Mouse (Mus musculus): ENCODE measurements around the gene Tmem140. TPM values are rescaled to one million over a fixed set of nuclear protein-coding genes. Genes with fewer than 3 reads are reported as not detected.
A peak's percentile ranks its signal among the peaks of the same experiment; 100 is the strongest.

Tmem140 gene
- polyA plus RNA-seq, 1 experiment: 17.4 TPM

DNA sequence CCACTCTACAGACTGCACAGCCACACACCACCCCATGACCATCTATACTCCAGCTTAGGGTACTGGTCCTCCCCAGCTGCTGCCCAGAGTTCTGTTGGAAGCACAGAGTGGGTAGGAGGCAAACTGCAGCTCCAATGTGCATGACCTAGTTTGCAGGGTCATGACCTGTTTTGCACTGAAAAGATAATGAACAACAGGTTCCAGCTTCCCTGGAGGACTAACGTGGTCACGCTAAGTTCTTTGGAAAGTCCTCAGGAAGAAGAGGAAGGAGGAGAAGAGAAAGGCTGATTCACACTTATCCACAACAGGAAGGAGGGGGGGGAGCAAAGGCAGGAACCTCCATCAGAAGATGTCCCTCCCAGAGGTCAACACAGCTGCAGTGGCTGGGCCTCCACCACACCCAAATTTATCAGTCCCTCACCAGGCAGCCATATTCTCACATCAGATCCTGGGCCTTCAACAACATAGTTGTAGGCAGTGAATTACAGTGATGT lies 44.2 kb downstream of the Tmem140 start:
- H3K36me3 ChIP-seq (ENCODE audit: control insufficient read depth, insufficient read depth, low read length): peaks cover 21% of the 10 kb centered on the region
- no peak for DNase-seq (ENCODE audit: low read depth in 1 of 2, low spot score in 2 of 2)
- no peak overlapping the region for H3K27ac ChIP-seq (ENCODE audit: insufficient read depth, low read length)
- H3K27me3 ChIP-seq (ENCODE audit: control insufficient read depth, insufficient read depth, low read length): no peaks in the 10 kb centered on the region
- H3K4me1 ChIP-seq (ENCODE audit: control insufficient read depth, insufficient read depth, insufficient read length): peaks cover 14% of the 10 kb centered on the region
- no peak for TF ChIP-seq POLR2A (IDR thresholded peaks at IDR 0.05; ENCODE audit: low read depth, low read length)
- TF ChIP-seq CTCF (IDR thresholded peaks at IDR 0.05; ENCODE audit: extremely low read depth, insufficient read depth, insufficient read length, insufficient replicate concordance): no peak
- WGBS: 78% methylated on average over 2 of the region's 2 CpGs
- no peak overlapping the region for H3K4me3 ChIP-seq (ENCODE audit: extremely low read depth, insufficient read depth, insufficient read length)

DNA sequence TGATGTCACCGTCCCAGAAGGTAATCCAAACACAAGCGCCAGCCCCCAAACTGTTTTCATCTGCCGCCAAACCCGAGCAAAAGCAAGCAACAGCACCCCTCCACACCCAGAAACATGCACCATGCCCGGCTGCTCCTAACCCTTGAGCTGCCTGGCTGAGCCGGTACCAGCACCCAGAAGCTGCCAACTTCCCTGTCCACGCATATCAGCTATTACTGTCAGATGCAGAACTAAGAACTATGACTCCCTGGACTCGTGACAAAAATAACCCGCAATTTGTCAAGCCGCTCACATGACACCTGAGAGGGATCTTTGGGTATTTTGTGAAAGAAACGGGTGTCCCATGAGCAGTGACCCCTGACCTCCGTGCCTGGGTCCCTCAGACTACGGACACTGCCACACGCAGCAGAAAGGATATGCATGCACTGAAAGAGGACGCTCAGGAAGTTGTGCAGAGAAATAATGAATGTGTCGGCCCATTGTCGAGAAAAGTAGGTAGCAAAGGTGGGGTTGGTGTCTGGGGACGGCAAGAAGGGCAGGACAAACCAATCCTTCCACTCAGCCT lies 44.8 kb downstream of the Tmem140 start:
- peaks cover 21% of the 10 kb centered on the region for H3K36me3 ChIP-seq (ENCODE audit: control insufficient read depth, insufficient read depth, low read length)
- H3K27ac ChIP-seq (ENCODE audit: insufficient read depth, low read length): peak overlapping the region; percentile 45; the same call in 1 of the 2 replicates
- TF ChIP-seq CTCF (IDR thresholded peaks at IDR 0.05; ENCODE audit: extremely low read depth, insufficient read depth, insufficient read length, insufficient replicate concordance) (no peak), POLR2A (IDR thresholded peaks at IDR 0.05; ENCODE audit: low read depth, low read length) (no peak)
- WGBS: 85% methylated on average over 18 of the region's 18 CpGs
- DNase-seq (ENCODE audit: low read depth in 1 of 2, low spot score in 2 of 2): no peak
- no peak overlapping the region for H3K4me3 ChIP-seq (ENCODE audit: extremely low read depth, insufficient read depth, insufficient read length)
- peaks cover 10% of the 10 kb centered on the region for H3K4me1 ChIP-seq (ENCODE audit: control insufficient read depth, insufficient read depth, insufficient read length)
- H3K27me3 ChIP-seq (ENCODE audit: control insufficient read depth, insufficient read depth, low read length): no peaks in the 10 kb centered on the region

GRCm38 (mm10) chr6:34909631-34910345 lies 46.8 kb downstream of the Tmem140 start:
- Histone ChIP-seq H3K4me1 (ENCODE audit: control insufficient read depth, insufficient read depth, insufficient read length) (peaks cover 10% of the 10 kb centered on the region), H3K4me3 (ENCODE audit: extremely low read depth, insufficient read depth, insufficient read length) (peak overlapping the region; percentile 89), H3K27me3 (ENCODE audit: control insufficient read depth, insufficient read depth, low read length) (no peaks in the 10 kb centered on the region), H3K36me3 (ENCODE audit: control insufficient read depth, insufficient read depth, low read length) (peaks cover 18% of the 10 kb centered on the region), H3K27ac (ENCODE audit: insufficient read depth, low read length) (peak overlapping the region; percentile 79)
- 49% methylated on average over 8 of the region's 8 CpGs for WGBS
- TF ChIP-seq CTCF (IDR thresholded peaks at IDR 0.05; ENCODE audit: extremely low read depth, insufficient read depth, insufficient read length, insufficient replicate concordance) (no peak), POLR2A (IDR thresholded peaks at IDR 0.05; ENCODE audit: low read depth, low read length) (no peak)
- DNase-seq (ENCODE audit: low read depth in 1 of 2, low spot score in 2 of 2): no peak

- under 1% methylated on average over 61 of the region's 64 CpGs for WGBS
- H3K27ac ChIP-seq (ENCODE audit: insufficient read depth, low read length): peak within 1 kb of the TSS; percentile 79
- peaks cover 10% of the 10 kb centered on the region for H3K4me1 ChIP-seq (ENCODE audit: control insufficient read depth, insufficient read depth, insufficient read length)
- peak; percentile 78 to 91 for DNase-seq (ENCODE audit: low read depth in 1 of 2, low spot score in 2 of 2)
- no peaks in the 10 kb centered on the region for H3K27me3 ChIP-seq (ENCODE audit: control insufficient read depth, insufficient read depth, low read length)
- TF ChIP-seq POLR2A (IDR thresholded peaks at IDR 0.05; ENCODE audit: low read depth, low read length): peak; percentile 86
- no peak for TF ChIP-seq CTCF (IDR thresholded peaks at IDR 0.05; ENCODE audit: extremely low read depth, insufficient read depth, insufficient read length, insufficient replicate concordance)
- H3K4me3 ChIP-seq (ENCODE audit: extremely low read depth, insufficient read depth, insufficient read length): peak within 1 kb of the TSS; percentile 89
- peaks cover 13% of the 10 kb centered on the region for H3K36me3 ChIP-seq (ENCODE audit: control insufficient read depth, insufficient read depth, low read length)
Observed at GRCm38 (mm10) chr6:34910371-34911219, 47.6 kb downstream of the Tmem140 start, which contains the start of gene Wdr91. Gene Wdr91 (minus strand): TSS chr6:34910876.

DNA sequence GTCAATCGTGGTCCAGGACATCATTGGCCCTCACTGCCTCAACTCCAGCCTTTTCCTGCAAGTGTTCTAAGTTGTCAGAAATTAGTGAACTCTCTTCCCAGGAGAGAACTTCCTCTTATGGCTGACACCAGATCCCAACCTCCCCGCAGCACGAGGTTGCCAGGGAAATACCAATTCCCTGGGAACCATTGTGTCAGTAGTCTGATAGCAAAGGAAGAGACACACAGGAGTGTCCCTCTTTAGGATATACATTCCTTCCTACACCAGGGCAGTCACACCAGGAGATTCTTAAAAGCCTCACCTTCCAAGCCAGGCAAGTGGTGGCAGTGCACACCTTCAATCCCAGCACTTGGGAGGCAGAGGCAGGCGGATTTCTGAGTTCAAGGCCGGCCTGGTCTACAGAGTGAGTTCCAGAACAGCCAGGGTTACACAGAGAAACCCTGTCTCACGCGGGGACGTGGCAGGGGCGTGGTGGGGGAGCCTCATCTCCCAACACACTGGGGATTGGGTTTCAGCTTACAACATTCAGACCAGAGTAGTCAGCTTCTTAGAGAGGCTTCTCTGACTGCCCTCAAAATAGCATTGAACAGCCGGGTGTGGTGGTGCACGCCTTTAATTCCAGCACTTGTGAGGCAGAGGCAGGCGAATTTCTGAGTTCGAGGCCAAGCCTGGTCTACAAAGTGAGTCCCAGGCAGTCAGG lies 50.5 kb downstream of the Tmem140 start:
- TF ChIP-seq CTCF (IDR thresholded peaks at IDR 0.05; ENCODE audit: extremely low read depth, insufficient read depth, insufficient read length, insufficient replicate concordance) (no peak), POLR2A (IDR thresholded peaks at IDR 0.05; ENCODE audit: low read depth, low read length) (no peak)
- 89% methylated on average over 13 of the region's 13 CpGs for WGBS
- H3K27ac ChIP-seq (ENCODE audit: insufficient read depth, low read length): no peak overlapping the region
- no peak for DNase-seq (ENCODE audit: low read depth in 1 of 2, low spot score in 2 of 2)
- H3K4me1 ChIP-seq (ENCODE audit: control insufficient read depth, insufficient read depth, insufficient read length): peaks cover 5% of the 10 kb centered on the region
- H3K36me3 ChIP-seq (ENCODE audit: control insufficient read depth, insufficient read depth, low read length): no peaks in the 10 kb centered on the region
- H3K4me3 ChIP-seq (ENCODE audit: extremely low read depth, insufficient read depth, insufficient read length): no peak overlapping the region
- no peaks in the 10 kb centered on the region for H3K27me3 ChIP-seq (ENCODE audit: control insufficient read depth, insufficient read depth, low read length)

DNA sequence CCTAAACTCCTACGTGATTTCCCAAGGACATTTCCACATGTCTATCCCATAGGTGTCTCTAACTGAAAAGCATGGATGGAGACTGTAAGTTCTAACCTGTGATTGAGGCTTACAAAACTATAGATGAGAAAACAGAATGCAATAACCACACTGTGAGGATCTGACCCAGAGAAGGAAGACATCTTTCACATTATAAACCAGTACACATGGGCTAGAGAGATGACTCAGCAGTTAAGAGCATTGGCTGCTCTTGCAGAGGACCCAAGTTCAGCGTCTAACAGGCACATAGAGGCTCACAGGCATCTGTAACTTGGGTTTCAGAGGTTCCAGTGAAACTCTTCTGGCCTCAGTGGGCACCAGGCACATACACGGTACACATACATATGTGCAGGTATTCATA lies 51.5 kb downstream of the Tmem140 start:
- no peaks in the 10 kb centered on the region for H3K36me3 ChIP-seq (ENCODE audit: control insufficient read depth, insufficient read depth, low read length)
- no peak for DNase-seq (ENCODE audit: low read depth in 1 of 2, low spot score in 2 of 2)
- no peak overlapping the region for H3K27ac ChIP-seq (ENCODE audit: insufficient read depth, low read length)
- H3K4me3 ChIP-seq (ENCODE audit: extremely low read depth, insufficient read depth, insufficient read length): no peak overlapping the region
- peaks cover 5% of the 10 kb centered on the region for H3K4me1 ChIP-seq (ENCODE audit: control insufficient read depth, insufficient read depth, insufficient read length)
- TF ChIP-seq POLR2A (IDR thresholded peaks at IDR 0.05; ENCODE audit: low read depth, low read length) (no peak), CTCF (IDR thresholded peaks at IDR 0.05; ENCODE audit: extremely low read depth, insufficient read depth, insufficient read length, insufficient replicate concordance) (no peak)
- H3K27me3 ChIP-seq (ENCODE audit: control insufficient read depth, insufficient read depth, low read length): no peaks in the 10 kb centered on the region
- WGBS: 68% methylated on average over 3 of the region's 3 CpGs

All from spleen, adult 2 months (tissue).